Mouse (Mus musculus) liver, embryonic 11.5 days (tissue): Measurements from ENCODE around the gene Chrm2. TPM values are rescaled to one million over a fixed set of nuclear protein-coding genes. Genes with fewer than 3 reads are reported as not detected.

ENCODE experiments used
- ATAC-seq: fragments of 200-750 bp; cut with Nextera tagmentation; replicated peaks from 2 replicates; pipeline ENCODE4 v1.8.0; 2017; ENCODE audit warnings: moderate number of reproducible peaks, mild to moderate bottlenecking, moderate TSS enrichment, moderate library complexity; ENCODE audit not compliant: low FRiP score
- DNase-seq: peaks from one replicate; pipeline ENCODE4 v3.0.0-alpha.2; 2017; ENCODE audit warnings: low spot score
- H3K27ac ChIP-seq: fragments of 300-500 bp; sonication (generic); 2 replicates; pipeline ENCODE4 v1.5.1; 2014; ENCODE audit warnings: mild to moderate bottlenecking, low read depth, low read length, control low read depth
- H3K27me3 ChIP-seq: fragments of 300-500 bp; sonication (generic); replicated peaks from 2 replicates; pipeline ENCODE4 v1.6.1; 2014; ENCODE audit warnings: low read length, mixed read lengths; ENCODE audit not compliant: control insufficient read depth, insufficient read depth
- H3K36me3 ChIP-seq: fragments of 300-500 bp; sonication (generic); 2 replicates; pipeline ENCODE4 v1.6.1; 2014; ENCODE audit warnings: mild to moderate bottlenecking, low read length, moderate library complexity, mixed read lengths; ENCODE audit not compliant: control insufficient read depth, insufficient read depth
- H3K4me1 ChIP-seq: fragments of 300-500 bp; sonication (generic); replicated peaks from 2 replicates; pipeline ENCODE4 v1.6.1; 2014; ENCODE audit warnings: low read length, mixed read lengths; ENCODE audit not compliant: control insufficient read depth, insufficient read depth
- H3K4me2 ChIP-seq: fragments of 300-500 bp; sonication (generic); 2 replicates; pipeline ENCODE4 v1.6.1; 2014; ENCODE audit warnings: mild to moderate bottlenecking, control low read depth, moderate library complexity
- H3K4me3 ChIP-seq: fragments of 300-500 bp; sonication (generic); 2 replicates; pipeline ENCODE4 v1.5.1; 2014; ENCODE audit warnings: low read depth, low read length, control low read depth
- H3K9ac ChIP-seq: fragments of 300-500 bp; sonication (generic); 2 replicates; pipeline ENCODE4 v1.6.1; 2014; ENCODE audit warnings: low read depth, low read length, control low read depth
- H3K9me3 ChIP-seq: fragments of 300-500 bp; sonication (generic); 2 replicates; pipeline ENCODE4 v1.6.1; 2016; ENCODE audit warnings: low read length, inconsistent platforms, mixed read lengths; ENCODE audit not compliant: control insufficient read depth
- WGBS: fragments of 180-500 bp; shearing (Covaris S2); extraction: QIAGEN DNeasy Blood & Tissue Kit; methylation state at CpG from one replicate; pipeline ENCODE4 v1.1.7; 2014; 5-methylcytosine and 5-hydroxymethylcytosine counted together
- microRNA counts: library from miRNA; unstranded; fragments of <30 nt; microRNA quantifications from one replicate; lab custom pipeline; 2015
- microRNA-seq: library from miRNA; unstranded; fragments of <30 nt; microRNA quantifications from one replicate; pipeline ENCODE4, GENCODE M21; 2017; ENCODE audit warnings: borderline number of aligned reads
- polyA plus RNA-seq: library from polyadenylated mRNA; unstranded; fragments of >200 nt; fragmentation: Nextera tagmentation; extraction: Ambion mirVana; gene quantifications from 2 replicates; pipeline ENCODE4 v1.2.1, GENCODE M21; 2014

Chrm2 gene
- polyA plus RNA-seq, 1 experiment from 2014 or later = 2.3 TPM

DNA sequence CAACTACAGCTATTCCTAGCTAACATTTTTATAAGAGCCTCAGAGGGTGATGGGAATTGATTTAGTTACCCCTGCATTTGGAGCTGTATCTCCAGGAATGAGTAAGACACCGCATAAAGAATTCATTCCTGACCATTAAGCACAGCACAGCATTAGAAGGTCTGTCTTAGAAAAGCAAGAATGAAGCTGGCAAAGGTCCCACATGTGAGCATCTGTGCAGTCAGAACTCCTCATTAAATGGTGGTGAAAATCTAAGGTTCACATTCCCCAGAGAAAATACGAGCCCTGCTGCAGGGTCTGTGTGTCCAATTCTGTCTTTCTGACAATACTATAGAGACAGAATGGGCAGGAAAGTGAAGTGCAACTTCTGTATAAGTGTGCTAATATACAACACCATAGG is 179.0 kb downstream of the Chrm2 start:
- DNase-seq = no peak
- 77% methylated on average over 2 of the region's 2 CpGs for WGBS
- Histone ChIP-seq H3K9me3 (no peaks in the 10 kb centered on the region; the same call in 1 of the 2 replicates), H3K27me3 (no peaks in the 10 kb centered on the region), H3K9ac (no peak overlapping the region), H3K27ac (no peak overlapping the region), H3K4me3 (no peak overlapping the region), H3K36me3 (no peaks in the 10 kb centered on the region), H3K4me2 (no peak overlapping the region), H3K4me1 (no peaks in the 10 kb centered on the region)
- no peak for ATAC-seq

MicroRNAs within 50 kb of the gene (microRNA counts, 519-probe panel; counts per million panel counts)
- microRNA mmu-miR-490 (lab: Ali Mortazavi, UCI) = not detected

Small RNA genes within 50 kb of the gene (microRNA-seq; reads per million reads assigned to microRNA genes)
- 29.2 reads per million, percentile 35 among the genes with 10 or more reads in this experiment for gene Mir490
